Mouse (Mus musculus): Measurements from ENCODE around the gene Cnnm2. TPM values are rescaled to one million over a fixed set of nuclear protein-coding genes. Genes with fewer than 3 reads are reported as not detected.
"Not testable (repeated sequence)": the region's sequence is repeated elsewhere in the genome, so short reads cannot be mapped to it uniquely, and the experiment has no call there.

Gene Cnnm2
- polyA plus RNA-seq, 1 experiment from 2014 or later = 3.0 TPM

DNA sequence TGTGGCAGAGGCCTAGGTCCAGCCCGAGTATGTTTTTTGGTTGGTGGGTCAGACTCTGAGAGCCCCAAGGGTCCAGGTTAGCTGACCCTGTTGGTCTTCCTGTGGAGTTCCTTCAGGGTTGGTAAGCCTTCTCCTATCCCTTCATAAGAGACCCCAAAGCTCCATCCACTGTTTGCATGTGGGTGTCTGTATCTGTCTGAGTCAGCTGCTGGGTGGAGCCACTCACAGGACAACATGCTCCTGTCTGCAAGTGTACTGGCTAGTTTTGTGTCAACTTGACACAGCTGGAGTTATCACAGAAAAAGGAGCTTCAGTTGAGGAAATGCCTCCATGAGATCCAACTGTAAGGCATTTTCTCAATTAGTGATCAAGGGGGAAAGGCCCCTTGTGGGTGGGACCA is 17.7 kb downstream of the Cnnm2 start:
- WGBS = 100% methylated on average over 1 of the region's 1 CpGs
- not testable (repeated sequence) for ATAC-seq; H3K9me3 ChIP-seq (replicated peaks); H3K36me3 ChIP-seq (ENCODE audit: poor library complexity, severe bottlenecking); H3K4me3 ChIP-seq; H3K4me1 ChIP-seq; H3K4me2 ChIP-seq; H3K27me3 ChIP-seq; H3K27ac ChIP-seq; H3K9ac ChIP-seq

DNA sequence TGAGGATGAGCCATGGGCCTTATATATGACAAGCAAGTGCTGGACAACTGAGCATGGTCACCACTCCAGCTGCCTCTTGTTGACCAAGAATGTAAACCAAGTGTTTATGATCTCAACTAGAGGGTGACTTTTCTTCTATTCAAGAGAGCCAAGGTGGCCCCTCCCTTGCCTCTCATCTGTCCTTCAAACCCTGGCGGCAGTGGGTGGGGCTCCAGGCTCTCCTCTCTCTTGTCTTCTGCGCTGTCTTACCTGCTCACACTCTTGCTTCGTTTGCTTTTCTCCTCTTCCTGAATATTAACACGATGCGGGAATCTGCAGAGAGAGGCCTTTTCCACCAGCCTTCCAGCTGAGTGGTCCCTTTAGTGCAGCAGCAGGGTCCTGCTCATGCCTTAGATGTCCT is 22.6 kb downstream of the Cnnm2 start:
- no peak overlapping the region for H3K4me3 ChIP-seq
- H3K36me3 ChIP-seq (ENCODE audit: poor library complexity, severe bottlenecking) = no peaks in the 10 kb centered on the region
- H3K27ac ChIP-seq = no peak overlapping the region
- no peak for ATAC-seq
- H3K4me1 ChIP-seq = no peaks in the 10 kb centered on the region
- no peak overlapping the region for H3K4me2 ChIP-seq
- 75% methylated on average over 5 of the region's 5 CpGs for WGBS
- H3K9me3 ChIP-seq (replicated peaks) = no peaks in the 10 kb centered on the region
- no peak overlapping the region for H3K9ac ChIP-seq
- no peaks in the 10 kb centered on the region for H3K27me3 ChIP-seq

DNA sequence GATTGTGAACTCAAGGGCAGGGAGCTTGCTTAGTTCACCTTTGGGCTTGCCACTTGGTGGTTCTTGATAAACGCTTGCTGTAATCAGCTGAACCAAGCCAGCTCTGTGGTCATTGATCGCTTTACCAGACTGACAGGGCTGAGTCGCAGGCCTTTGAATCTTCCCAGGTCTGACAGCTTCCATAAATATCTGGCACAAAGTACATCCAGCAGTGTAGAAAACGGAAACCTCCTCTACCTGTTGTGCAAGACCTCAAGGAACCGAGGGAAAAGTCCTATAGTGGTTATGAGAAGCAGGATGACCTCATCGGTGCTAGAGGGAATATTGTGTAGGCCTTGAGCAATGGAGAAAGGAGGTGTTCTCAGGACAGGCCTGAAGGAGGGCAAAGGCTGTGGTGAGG is 23.1 kb downstream of the Cnnm2 start:
- Histone ChIP-seq H3K4me3 (no peak overlapping the region), H3K9me3 (replicated peaks) (no peaks in the 10 kb centered on the region), H3K4me2 (no peak overlapping the region), H3K27me3 (no peaks in the 10 kb centered on the region), H3K36me3 (ENCODE audit: poor library complexity, severe bottlenecking) (no peaks in the 10 kb centered on the region), H3K4me1 (no peaks in the 10 kb centered on the region), H3K27ac (no peak overlapping the region), H3K9ac (no peak overlapping the region)
- ATAC-seq = no peak
- 93% methylated on average over 6 of the region's 6 CpGs for WGBS

DNA sequence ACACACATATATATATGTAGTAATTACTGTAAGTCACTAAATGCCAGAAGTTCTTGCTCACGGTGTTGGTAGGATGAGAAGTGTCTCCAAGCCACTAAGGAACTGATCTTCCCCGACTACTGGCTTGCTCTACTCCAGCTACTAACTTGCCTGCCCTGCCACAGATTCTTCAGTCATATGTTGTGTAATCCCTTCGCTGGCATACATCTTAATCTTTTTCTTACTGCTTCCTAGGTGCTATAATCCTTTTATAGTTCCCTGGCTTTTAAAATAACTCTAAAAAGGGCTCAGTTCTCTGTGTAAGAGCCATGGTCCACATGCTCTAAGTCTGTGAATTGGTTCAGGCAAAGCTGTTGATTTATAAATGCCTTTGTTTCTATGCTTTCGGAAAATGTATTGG is 24.2 kb downstream of the Cnnm2 start:
- no peaks in the 10 kb centered on the region for H3K9me3 ChIP-seq (replicated peaks)
- no peak overlapping the region for H3K4me2 ChIP-seq
- no peaks in the 10 kb centered on the region for H3K36me3 ChIP-seq (ENCODE audit: poor library complexity, severe bottlenecking)
- H3K9ac ChIP-seq = no peak overlapping the region
- no peak overlapping the region for H3K27ac ChIP-seq
- no peaks in the 10 kb centered on the region for H3K27me3 ChIP-seq
- H3K4me1 ChIP-seq = no peaks in the 10 kb centered on the region
- no peak for ATAC-seq
- H3K4me3 ChIP-seq = no peak overlapping the region
- WGBS = 85% methylated on average over 4 of the region's 4 CpGs

DNA sequence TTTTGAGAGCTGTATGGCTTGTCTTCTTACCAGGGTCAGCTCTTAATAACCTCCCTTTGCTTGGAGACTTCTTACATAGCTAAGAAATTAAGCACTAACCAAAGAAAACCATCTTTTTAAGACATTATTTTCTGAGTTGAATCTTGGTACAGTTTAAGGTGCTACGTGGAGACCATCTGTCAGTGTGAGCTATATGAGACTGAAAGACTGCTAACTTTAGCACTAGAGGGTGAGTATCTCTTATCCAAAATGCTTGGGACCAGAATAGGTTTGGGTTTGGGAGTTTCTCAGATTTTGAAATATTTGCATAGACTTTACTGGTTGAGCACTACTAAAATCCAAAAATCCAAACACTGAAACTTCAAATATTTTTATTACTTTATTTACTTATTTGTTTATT is 28.4 kb downstream of the Cnnm2 start:
- Histone ChIP-seq H3K27ac (no peak overlapping the region), H3K4me1 (0 out of 2 replicates have a peak, but pooled peaks cover under 1% of the 10 kb centered on the region), H3K4me2 (no peak overlapping the region), H3K4me3 (no peak overlapping the region), H3K27me3 (no peaks in the 10 kb centered on the region), H3K36me3 (ENCODE audit: poor library complexity, severe bottlenecking) (no peaks in the 10 kb centered on the region), H3K9ac (no peak overlapping the region), H3K9me3 (replicated peaks) (no peaks in the 10 kb centered on the region)
- ATAC-seq = no peak
- WGBS = 94% methylated on average over 1 of the region's 1 CpGs

DNA sequence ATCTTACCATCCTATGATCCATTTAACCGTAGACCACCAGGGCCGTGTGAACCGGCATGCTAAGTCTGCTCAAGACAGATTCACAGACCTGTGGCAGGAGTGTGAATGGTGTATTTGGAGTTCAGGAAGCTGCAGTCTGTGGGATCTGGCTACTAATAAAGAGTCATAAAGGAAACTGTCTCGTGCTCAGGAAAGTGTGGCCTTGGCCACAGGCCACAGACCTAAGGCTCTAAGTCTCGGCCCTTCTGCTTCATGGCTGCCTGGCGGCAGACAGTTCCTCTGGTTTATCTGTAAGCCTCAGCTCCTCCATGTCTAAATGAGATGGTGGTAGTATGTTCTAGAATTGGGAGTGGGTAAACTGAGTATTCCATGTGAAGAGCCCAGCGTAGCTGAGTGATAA is 30.0 kb downstream of the Cnnm2 start:
- Histone ChIP-seq H3K4me1 (0 out of 2 replicates have a peak, but pooled peaks cover 2% of the 10 kb centered on the region), H3K9ac (no peak overlapping the region), H3K36me3 (ENCODE audit: poor library complexity, severe bottlenecking) (no peaks in the 10 kb centered on the region), H3K27me3 (no peaks in the 10 kb centered on the region), H3K4me3 (no peak overlapping the region), H3K9me3 (replicated peaks) (no peaks in the 10 kb centered on the region), H3K27ac (no peak overlapping the region), H3K4me2 (no peak overlapping the region)
- 93% methylated on average over 7 of the region's 7 CpGs for WGBS
- no peak for ATAC-seq

DNA sequence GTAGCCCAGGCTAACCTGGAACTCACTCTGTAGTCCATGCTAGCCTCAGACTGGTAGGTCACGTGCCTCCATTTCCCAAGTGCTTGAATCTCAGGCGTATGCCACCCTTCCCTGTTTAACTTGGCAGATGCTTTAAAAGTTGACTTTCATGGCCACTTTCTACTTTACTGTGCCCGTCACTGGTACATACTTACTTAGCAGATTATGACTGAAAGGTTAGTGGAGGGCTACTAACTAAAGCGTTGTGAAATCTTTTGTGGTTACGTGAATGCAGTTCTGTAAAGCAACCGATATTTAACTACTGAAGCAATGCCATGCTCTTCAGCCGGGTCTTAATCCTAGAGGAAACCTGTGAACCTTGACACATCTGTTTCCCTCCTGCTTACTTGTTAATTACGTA is 30.5 kb downstream of the Cnnm2 start:
- Histone ChIP-seq H3K4me2 (no peak overlapping the region), H3K4me3 (no peak overlapping the region), H3K27me3 (no peaks in the 10 kb centered on the region), H3K36me3 (ENCODE audit: poor library complexity, severe bottlenecking) (no peaks in the 10 kb centered on the region), H3K9ac (no peak overlapping the region), H3K27ac (no peak overlapping the region), H3K9me3 (replicated peaks) (no peaks in the 10 kb centered on the region), H3K4me1 (0 out of 2 replicates have a peak, but pooled peaks cover 2% of the 10 kb centered on the region)
- 72% methylated on average over 8 of the region's 8 CpGs for WGBS
- ATAC-seq = no peak

DNA sequence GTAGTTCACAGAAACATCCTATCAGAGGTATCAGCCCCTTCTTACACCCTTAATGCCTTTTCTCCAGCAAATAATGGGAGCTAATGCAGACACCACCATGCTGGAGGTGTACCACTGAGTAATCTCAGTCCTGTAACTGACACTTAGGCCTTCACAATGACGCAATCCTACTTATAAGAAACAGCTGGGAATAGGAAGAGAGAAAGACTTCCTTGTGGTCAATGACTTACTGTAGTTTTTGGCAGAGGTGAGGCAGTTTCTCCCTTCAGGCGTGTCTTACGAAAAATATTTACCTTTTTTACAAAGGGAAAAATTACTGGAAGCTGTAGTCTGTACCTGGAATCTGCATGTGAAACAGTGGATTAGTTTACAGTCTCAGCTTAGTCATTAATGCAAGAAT is 31.1 kb downstream of the Cnnm2 start:
- H3K36me3 ChIP-seq (ENCODE audit: poor library complexity, severe bottlenecking) = no peaks in the 10 kb centered on the region
- no peak overlapping the region for H3K27ac ChIP-seq
- H3K9me3 ChIP-seq (replicated peaks) = no peaks in the 10 kb centered on the region
- H3K4me2 ChIP-seq = no peak overlapping the region
- no peaks in the 10 kb centered on the region for H3K27me3 ChIP-seq
- H3K4me3 ChIP-seq = no peak overlapping the region
- H3K4me1 ChIP-seq = 0 out of 2 replicates have a peak, but pooled peaks cover 2% of the 10 kb centered on the region
- ATAC-seq = no peak
- WGBS = 89% methylated on average over 3 of the region's 3 CpGs
- no peak overlapping the region for H3K9ac ChIP-seq

DNA sequence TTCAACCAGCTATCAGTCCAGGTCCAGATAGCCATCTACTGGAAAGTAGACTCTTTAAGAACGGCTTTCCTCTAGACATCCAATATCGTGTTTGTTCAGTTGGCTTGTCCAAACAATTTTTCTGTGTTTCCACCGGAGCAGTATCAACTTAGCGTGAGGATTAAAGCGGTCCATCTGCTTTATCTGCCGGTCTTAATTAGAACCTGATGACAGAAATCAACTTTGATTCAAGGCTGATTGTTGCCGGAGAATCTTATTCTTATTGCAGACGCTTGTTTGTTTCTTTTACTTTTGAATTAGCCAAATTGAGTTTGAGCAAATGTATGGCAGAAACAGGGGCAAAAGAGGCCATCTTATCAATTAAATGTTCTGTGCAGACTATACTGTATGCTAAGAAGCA is 32.8 kb downstream of the Cnnm2 start:
- Histone ChIP-seq H3K36me3 (ENCODE audit: poor library complexity, severe bottlenecking) (no peaks in the 10 kb centered on the region), H3K4me1 (0 out of 2 replicates have a peak, but pooled peaks cover 2% of the 10 kb centered on the region), H3K9me3 (replicated peaks) (no peaks in the 10 kb centered on the region), H3K4me3 (no peak overlapping the region), H3K27me3 (no peaks in the 10 kb centered on the region), H3K9ac (no peak overlapping the region), H3K4me2 (no peak overlapping the region), H3K27ac (no peak overlapping the region)
- ATAC-seq = no peak
- 86% methylated on average over 8 of the region's 8 CpGs for WGBS

DNA sequence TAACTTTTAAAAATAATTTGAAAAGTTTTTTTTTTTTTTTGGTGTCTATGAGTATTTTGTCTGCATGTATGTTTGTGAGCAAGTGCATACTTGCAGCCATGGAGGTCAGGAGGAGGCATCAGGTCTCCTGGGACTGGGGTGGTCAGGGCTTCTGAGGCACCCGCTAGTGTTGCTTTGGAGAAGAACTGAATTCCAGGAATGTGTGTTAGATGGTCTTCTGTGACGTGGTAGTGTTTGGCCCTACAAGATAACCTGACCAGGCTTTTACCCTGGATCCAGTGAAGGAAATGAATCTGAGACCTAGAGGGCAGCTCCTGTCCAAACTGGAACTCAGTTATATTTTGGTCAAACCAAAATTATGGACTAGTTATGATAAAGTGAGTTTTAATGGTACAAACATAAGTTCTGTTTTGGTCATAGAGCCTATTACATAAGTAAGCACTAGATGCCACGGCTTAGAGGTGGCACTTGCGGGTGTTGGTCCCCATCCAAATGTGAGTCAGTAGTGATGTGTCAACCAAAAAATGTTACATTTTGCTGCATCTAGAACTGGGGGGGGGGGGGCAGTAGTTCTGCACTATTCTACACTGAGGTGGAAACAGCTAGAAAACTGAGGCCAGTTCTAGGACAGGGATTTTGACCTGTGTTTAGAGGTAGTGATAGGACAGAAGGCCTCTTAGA is 38.6 kb downstream of the Cnnm2 start:
- no peak overlapping the region for H3K27ac ChIP-seq
- no peak overlapping the region for H3K4me3 ChIP-seq
- H3K36me3 ChIP-seq (ENCODE audit: poor library complexity, severe bottlenecking) = no peaks in the 10 kb centered on the region
- H3K27me3 ChIP-seq = no peaks in the 10 kb centered on the region
- no peak overlapping the region for H3K4me2 ChIP-seq
- H3K4me1 ChIP-seq = no peaks in the 10 kb centered on the region
- WGBS = 98% methylated on average over 4 of the region's 4 CpGs
- H3K9me3 ChIP-seq (replicated peaks) = no peaks in the 10 kb centered on the region
- no peak for ATAC-seq
- H3K9ac ChIP-seq = no peak overlapping the region

DNA sequence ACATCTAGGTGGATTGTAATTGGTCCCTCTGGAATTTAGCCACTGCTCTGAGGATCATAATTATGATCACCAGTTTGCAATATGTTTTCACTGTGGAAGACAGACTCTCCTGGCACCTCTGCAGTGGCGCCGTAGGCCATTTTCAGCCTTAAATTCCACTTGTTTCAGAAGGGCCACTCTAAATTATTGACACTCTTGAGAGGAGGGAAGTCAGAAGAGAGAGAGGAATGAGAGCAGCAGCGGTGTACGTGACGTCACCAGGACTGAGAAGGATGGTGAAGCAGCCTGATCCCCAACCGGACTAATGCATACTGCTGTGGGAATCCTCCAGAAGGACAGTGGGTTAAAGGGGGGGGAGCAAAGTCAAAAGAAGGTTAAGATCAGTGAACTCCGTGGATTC is 40.1 kb downstream of the Cnnm2 start:
- H3K27me3 ChIP-seq = no peaks in the 10 kb centered on the region
- no peak for ATAC-seq
- no peak overlapping the region for H3K4me2 ChIP-seq
- H3K4me3 ChIP-seq = no peak overlapping the region
- H3K9ac ChIP-seq = no peak overlapping the region
- H3K4me1 ChIP-seq = no peaks in the 10 kb centered on the region
- no peak overlapping the region for H3K27ac ChIP-seq
- no peaks in the 10 kb centered on the region for H3K9me3 ChIP-seq (replicated peaks)
- 88% methylated on average over 7 of the region's 7 CpGs for WGBS
- no peaks in the 10 kb centered on the region for H3K36me3 ChIP-seq (ENCODE audit: poor library complexity, severe bottlenecking)

DNA sequence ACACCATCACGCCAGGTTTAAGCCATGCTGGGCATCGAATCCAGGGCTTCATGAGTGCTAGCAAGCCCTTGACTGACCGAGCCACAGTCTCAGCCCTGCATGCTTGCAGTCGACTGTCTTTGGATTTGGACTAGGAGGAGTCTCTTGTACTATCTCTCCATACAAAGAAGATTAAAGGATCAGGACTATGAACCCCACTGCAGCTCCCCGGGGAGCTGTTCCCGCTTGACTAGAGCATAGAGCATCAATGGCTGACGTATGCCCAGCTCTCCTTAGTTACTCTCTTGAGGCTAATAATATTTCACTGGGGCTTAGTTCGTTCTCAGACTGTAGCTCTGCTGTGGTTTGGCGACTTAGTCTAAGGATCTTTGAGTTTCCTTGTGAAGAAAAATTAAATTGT is 40.9 kb downstream of the Cnnm2 start:
- no peaks in the 10 kb centered on the region for H3K9me3 ChIP-seq (replicated peaks)
- no peaks in the 10 kb centered on the region for H3K27me3 ChIP-seq
- no peak overlapping the region for H3K9ac ChIP-seq
- 79% methylated on average over 9 of the region's 9 CpGs for WGBS
- H3K4me2 ChIP-seq = no peak overlapping the region
- no peak for ATAC-seq
- H3K27ac ChIP-seq = no peak overlapping the region
- no peaks in the 10 kb centered on the region for H3K4me1 ChIP-seq
- no peak overlapping the region for H3K4me3 ChIP-seq
- H3K36me3 ChIP-seq (ENCODE audit: poor library complexity, severe bottlenecking) = no peaks in the 10 kb centered on the region

DNA sequence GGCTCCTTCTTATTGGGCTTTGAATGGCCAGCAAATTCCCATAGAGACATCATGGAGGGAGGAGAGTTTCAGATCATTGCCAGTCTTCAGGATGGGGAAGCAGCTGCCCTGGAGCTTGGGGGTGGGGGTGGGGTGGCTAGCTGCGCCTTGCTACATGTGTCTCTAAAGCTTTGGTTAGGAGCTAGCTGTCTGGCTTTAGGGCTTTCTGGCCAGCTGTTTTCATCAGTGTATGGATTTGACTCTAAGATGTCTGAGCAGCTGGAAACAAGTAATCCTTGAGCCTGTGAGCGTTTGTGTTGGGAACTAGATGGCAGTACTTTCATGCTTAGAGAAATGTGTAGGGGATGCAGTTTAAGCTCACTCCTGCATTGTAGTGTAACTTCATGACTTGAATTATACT is 42.3 kb downstream of the Cnnm2 start:
- no peak overlapping the region for H3K4me2 ChIP-seq
- H3K27ac ChIP-seq = no peak overlapping the region
- H3K4me3 ChIP-seq = no peak overlapping the region
- H3K9ac ChIP-seq = no peak overlapping the region
- no peaks in the 10 kb centered on the region for H3K4me1 ChIP-seq
- H3K9me3 ChIP-seq (replicated peaks) = no peaks in the 10 kb centered on the region
- WGBS = 75% methylated on average over 2 of the region's 2 CpGs
- no peaks in the 10 kb centered on the region for H3K27me3 ChIP-seq
- H3K36me3 ChIP-seq (ENCODE audit: poor library complexity, severe bottlenecking) = no peaks in the 10 kb centered on the region
- ATAC-seq = no peak
